Mouse (Mus musculus) hindlimb bud, embryonic 11.5 days (tissue): ENCODE measurements around the gene Slc1a7.

ENCODE experiments used
- DNase-seq: peaks from one replicate; pipeline ENCODE4 v3.0.0-alpha.2; 2012; ENCODE audit warnings: low read depth, low spot score; ENCODE audit errors: extremely low spot score

Slc1a7 gene

GRCm38 (mm10) chr4:108045136-108046107 is 77.3 kb downstream of the Slc1a7 start:
- no peak for DNase-seq

- DNase-seq: no peak
Observed at GRCm38 (mm10) chr4:108046136-108046535, 78.0 kb downstream of the Slc1a7 start.

GRCm38 (mm10) chr4:108051687-108052274 is 83.6 kb downstream of the Slc1a7 start:
- no peak for DNase-seq

GRCm38 (mm10) chr4:108052673-108053072 is 84.5 kb downstream of the Slc1a7 start:
- DNase-seq: no peak

- no peak for DNase-seq
Observed at GRCm38 (mm10) chr4:108055873-108056272, 87.7 kb downstream of the Slc1a7 start.

GRCm38 (mm10) chr4:108057247-108057646 is 89.1 kb downstream of the Slc1a7 start:
- DNase-seq: no peak

GRCm38 (mm10) chr4:108058166-108058565 is 90.0 kb downstream of the Slc1a7 start:
- DNase-seq: no peak

GRCm38 (mm10) chr4:108059601-108060379 is 91.7 kb downstream of the Slc1a7 start:
- DNase-seq: no peak

- no peak for DNase-seq
Observed at GRCm38 (mm10) chr4:108060774-108061173, 92.6 kb downstream of the Slc1a7 start.

GRCm38 (mm10) chr4:108062524-108062923 is 94.4 kb downstream of the Slc1a7 start:
- DNase-seq: no peak
